Mouse (Mus musculus) brain, embryonic 14.5 days (tissue): Measurements from ENCODE around the gene Frmd4b.

Experiments
- CTCF ChIP-seq: fragments of 200-500 bp; IDR thresholded peaks from 2 replicates; pipeline ENCODE4 v1.5.1; 2012; ENCODE audit warnings: inconsistent platforms, mild to moderate bottlenecking, moderate library complexity, borderline replicate concordance; ENCODE audit not compliant: insufficient read depth, insufficient read length; ENCODE audit errors: extremely low read depth
- POLR2A ChIP-seq: fragments of 200-500 bp; IDR thresholded peaks from 2 replicates; pipeline ENCODE4 v1.6.1; 2012; ENCODE audit warnings: mild to moderate bottlenecking, inconsistent platforms, borderline replicate concordance; ENCODE audit not compliant: poor library complexity, insufficient read depth, insufficient read length, severe bottlenecking; ENCODE audit errors: extremely low read depth

GRCm38 (mm10) chr6:97295866-97296527, 321.3 kb downstream of the Frmd4b start:
- TF ChIP-seq POLR2A (no peak), CTCF (no peak)
